Mouse (Mus musculus) adipocyte (in vitro differentiated cells): ENCODE results near the gene Fibcd1.
A peak's percentile ranks its signal among the peaks of the same experiment; 100 is the strongest.

Experiments
- DNase-seq: peaks from one replicate; pipeline ENCODE4 v3.0.0-alpha.2; 2016; ENCODE audit warnings: low spot score

The Fibcd1 gene

GRCm38 (mm10) chr2:31845896-31846691, at the start of gene Fibcd1:
TSS of gene Fibcd1 (minus strand) at chr2:31846005.
- DNase-seq = no peak

GRCm38 (mm10) chr2:31894221-31894870, 48.5 kb upstream of the Fibcd1 start:
- DNase-seq = peak; percentile 38

GRCm38 (mm10) chr2:31893110-31893669, 47.4 kb upstream of the Fibcd1 start:
- no peak for DNase-seq

GRCm38 (mm10) chr2:31891219-31891618, 45.4 kb upstream of the Fibcd1 start:
- peak; percentile 58 for DNase-seq

- peak; percentile 11 for DNase-seq
Measured at GRCm38 (mm10) chr2:31888871-31889270, 43.1 kb upstream of the Fibcd1 start.

- no peak for DNase-seq
Measured at GRCm38 (mm10) chr2:31887030-31887429, 41.2 kb upstream of the Fibcd1 start, which contains the start of gene Lamc3. TSS of gene Lamc3 (plus strand) at chr2:31887291.

GRCm38 (mm10) chr2:31884806-31885205, 39.0 kb upstream of the Fibcd1 start:
- DNase-seq = peak; percentile 45

- no peak for DNase-seq
Measured at GRCm38 (mm10) chr2:31883061-31883460, 37.3 kb upstream of the Fibcd1 start.

- DNase-seq = no peak
Measured at GRCm38 (mm10) chr2:31880868-31881267, 35.1 kb upstream of the Fibcd1 start.

GRCm38 (mm10) chr2:31878610-31879009, 32.8 kb upstream of the Fibcd1 start:
- DNase-seq = no peak

GRCm38 (mm10) chr2:31876446-31876845, 30.6 kb upstream of the Fibcd1 start:
- no peak for DNase-seq

- no peak for DNase-seq
Measured at GRCm38 (mm10) chr2:31874290-31874855, 28.6 kb upstream of the Fibcd1 start.

- DNase-seq = no peak
Measured at GRCm38 (mm10) chr2:31870683-31871082, 24.9 kb upstream of the Fibcd1 start.

- no peak for DNase-seq
Measured at GRCm38 (mm10) chr2:31869692-31870091, 23.9 kb upstream of the Fibcd1 start.

GRCm38 (mm10) chr2:31868538-31869164, 22.8 kb upstream of the Fibcd1 start:
- DNase-seq = no peak

GRCm38 (mm10) chr2:31867773-31868537, 22.1 kb upstream of the Fibcd1 start:
- no peak for DNase-seq

GRCm38 (mm10) chr2:31865794-31866193, 20.0 kb upstream of the Fibcd1 start:
- DNase-seq = no peak

- no peak for DNase-seq
Measured at GRCm38 (mm10) chr2:31865322-31865721, 19.5 kb upstream of the Fibcd1 start.

GRCm38 (mm10) chr2:31864891-31865290, 19.1 kb upstream of the Fibcd1 start:
- DNase-seq = no peak

GRCm38 (mm10) chr2:31863766-31864165, 18.0 kb upstream of the Fibcd1 start:
- no peak for DNase-seq

- DNase-seq = no peak
Measured at GRCm38 (mm10) chr2:31862919-31863318, 17.1 kb upstream of the Fibcd1 start.
